Mouse (Mus musculus) CH12.LX (cell line): ENCODE measurements around the gene Rnf123.

ENCODE experiments used
- CTCF ChIP-seq, 2 experiments: IDR thresholded peaks in 1 of 2; conservative IDR thresholded peaks in 1 of 2; 2 replicates each; pipeline ENCODE4 v1.5.1; 2011 to 2012; ENCODE audit warnings: low read depth in 2 of 2, low read length in 2 of 2, improper control_type of control experiment in 1 of 2, inconsistent platforms in 1 of 2, mild to moderate bottlenecking in 1 of 2, moderate library complexity in 1 of 2
- EP300 ChIP-seq: IDR thresholded peaks from 2 replicates; pipeline ENCODE4 v1.6.1; 2011; ENCODE audit warnings: low read length, improper control_type of control experiment
- ETS1 ChIP-seq: conservative IDR thresholded peaks from 2 replicates; pipeline ENCODE4 v1.6.1; 2012; ENCODE audit warnings: low read depth, mild to moderate bottlenecking, inconsistent platforms, low read length, improper control_type of control experiment, moderate library complexity
- MYC ChIP-seq: IDR thresholded peaks from 2 replicates; pipeline ENCODE4 v1.6.1; 2011; ENCODE audit warnings: low read depth, mild to moderate bottlenecking, improper control_type of control experiment, low read length

GRCm38 (mm10) chr9:108051931-108052220, 31.3 kb downstream of the Rnf123 start:
- TF ChIP-seq CTCF (conservative IDR thresholded peaks at IDR 0.05 in 1 of 2, IDR thresholded peaks at IDR 0.05 in 1 of 2; ENCODE audit: low read depth in 2 of 2, low read length in 2 of 2) = no peak
- no peak for TF ChIP-seq MYC
- TF ChIP-seq EP300 = no peak
- TF ChIP-seq ETS1 = no peak
